Mouse (Mus musculus) intestine, embryonic 14.5 days (tissue): ENCODE results near the gene Gas2l1. TPM values are rescaled to one million over a fixed set of nuclear protein-coding genes. Genes with fewer than 3 reads are reported as not detected.

Experiments
- ATAC-seq: fragments of 200-750 bp; cut with Nextera tagmentation; replicated peaks from 2 replicates; pipeline ENCODE4 v1.8.0; 2017; ENCODE audit warnings: low read depth, moderate number of reproducible peaks, moderate TSS enrichment, moderate library complexity; ENCODE audit not compliant: low FRiP score, low TSS enrichment
- DNase-seq: peaks from one replicate; pipeline ENCODE4 v3.0.0-alpha.2; 2018; ENCODE audit warnings: low spot score
- H3K27ac ChIP-seq: fragments of 300-500 bp; sonication (generic); 2 replicates; pipeline ENCODE4 v1.5.1; 2014; ENCODE audit warnings: low read depth, mild to moderate bottlenecking, control low read depth
- H3K27me3 ChIP-seq: fragments of 300-500 bp; sonication (generic); replicated peaks from 2 replicates; pipeline ENCODE4 v1.6.1; 2014; ENCODE audit warnings: low read length, control low read depth; ENCODE audit not compliant: control insufficient read depth, insufficient read depth
- H3K36me3 ChIP-seq: fragments of 300-500 bp; sonication (generic); 2 replicates; pipeline ENCODE4 v1.6.1; 2014; ENCODE audit warnings: low read length, control low read depth; ENCODE audit not compliant: control insufficient read depth, insufficient read depth
- H3K4me1 ChIP-seq: fragments of 300-500 bp; sonication (generic); replicated peaks from 2 replicates; pipeline ENCODE4 v1.6.1; 2014; ENCODE audit warnings: low read length, control low read depth, mixed read lengths; ENCODE audit not compliant: control insufficient read depth, insufficient read depth
- H3K4me2 ChIP-seq: fragments of 300-500 bp; sonication (generic); 2 replicates; pipeline ENCODE4 v1.6.1; 2014; ENCODE audit warnings: low read length
- H3K4me3 ChIP-seq: fragments of 300-500 bp; sonication (generic); 2 replicates; pipeline ENCODE4 v1.5.1; 2014; ENCODE audit warnings: low read depth, low read length, control low read depth, mixed read lengths
- H3K9ac ChIP-seq: fragments of 300-500 bp; sonication (generic); 2 replicates; pipeline ENCODE4 v1.6.1; 2014; ENCODE audit warnings: mild to moderate bottlenecking, low read length
- H3K9me3 ChIP-seq: fragments of 300-500 bp; sonication (generic); 2 replicates; pipeline ENCODE4 v1.6.1; 2016; ENCODE audit warnings: low read length, control low read depth; ENCODE audit not compliant: control insufficient read depth
- WGBS: fragments of 180-500 bp; shearing (Covaris S2); extraction: QIAGEN DNeasy Blood & Tissue Kit; methylation state at CpG from one replicate; pipeline ENCODE4 v1.1.7; 2014; 5-methylcytosine and 5-hydroxymethylcytosine counted together
- polyA plus RNA-seq: library from polyadenylated mRNA; unstranded; fragments of >200 nt; fragmentation: Nextera tagmentation; extraction: Ambion mirVana; gene quantifications from 2 replicates; pipeline ENCODE4 v1.2.1, GENCODE M21; 2014

Gene Gas2l1
- 27.4 and 29.3 TPM in 2 replicates for polyA plus RNA-seq

GRCm38 (mm10) chr11:5065056-5065821, at the start of gene Gas2l1:
TSS of gene Gas2l1 (minus strand) at chr11:5065327.
- Histone ChIP-seq H3K9ac (peak within 1 kb of the TSS; percentile 63), H3K9me3 (no peaks in the 10 kb centered on the region), H3K4me2 (peak within 1 kb of the TSS; percentile 93), H3K27ac (peak within 1 kb of the TSS; percentile 49; the same call in 1 of the 2 replicates), H3K4me1 (peaks cover 22% of the 10 kb centered on the region), H3K36me3 (peaks cover 25% of the 10 kb centered on the region), H3K4me3 (peak within 1 kb of the TSS; percentile 56), H3K27me3 (peaks cover 35% of the 10 kb centered on the region)
- ATAC-seq (peak; percentile 76), DNase-seq (peak; percentile 96)
- under 1% methylated on average over 42 of the region's 50 CpGs for WGBS

- H3K4me1 ChIP-seq = no peaks in the 10 kb centered on the region
- H3K36me3 ChIP-seq = 0 out of 2 replicates have a peak, but pooled peaks cover 4% of the 10 kb centered on the region
- DNase-seq = no peak
- no peak overlapping the region for H3K4me2 ChIP-seq
- H3K4me3 ChIP-seq = no peak overlapping the region
- no peaks in the 10 kb centered on the region for H3K27me3 ChIP-seq
- H3K9ac ChIP-seq = no peak overlapping the region
- H3K9me3 ChIP-seq = no peaks in the 10 kb centered on the region
- no peak for ATAC-seq
- H3K27ac ChIP-seq = no peak overlapping the region
- WGBS = 80% methylated on average over 7 of the region's 7 CpGs
These were observed 48.5 kb upstream of the Gas2l1 start for GRCm38 (mm10) chr11:5113645-5114044.

- Histone ChIP-seq H3K4me1 (no peaks in the 10 kb centered on the region), H3K4me2 (no peak overlapping the region), H3K27ac (no peak overlapping the region), H3K9me3 (no peaks in the 10 kb centered on the region), H3K36me3 (peaks cover 11% of the 10 kb centered on the region), H3K4me3 (no peak overlapping the region), H3K27me3 (no peaks in the 10 kb centered on the region), H3K9ac (no peak overlapping the region)
- 67% methylated on average over 8 of the region's 8 CpGs for WGBS
- ATAC-seq (no peak), DNase-seq (no peak)
These were observed 44.3 kb upstream of the Gas2l1 start for GRCm38 (mm10) chr11:5109441-5109840.

GRCm38 (mm10) chr11:5103986-5104509, 38.9 kb upstream of the Gas2l1 start:
- Histone ChIP-seq H3K27me3 (no peaks in the 10 kb centered on the region), H3K27ac (no peak overlapping the region), H3K4me1 (peaks cover 10% of the 10 kb centered on the region), H3K4me3 (no peak overlapping the region), H3K36me3 (peaks cover 22% of the 10 kb centered on the region), H3K9me3 (no peaks in the 10 kb centered on the region), H3K9ac (no peak overlapping the region), H3K4me2 (no peak overlapping the region)
- WGBS = 90% methylated on average over 4 of the region's 4 CpGs
- ATAC-seq (no peak), DNase-seq (no peak)

GRCm38 (mm10) chr11:5102384-5102783, 37.3 kb upstream of the Gas2l1 start:
- H3K27ac ChIP-seq = no peak overlapping the region

GRCm38 (mm10) chr11:5101641-5102040, 36.5 kb upstream of the Gas2l1 start:
- no peak overlapping the region for H3K27ac ChIP-seq
- DNase-seq (no peak), ATAC-seq (no peak)
- no peak overlapping the region for H3K9ac ChIP-seq
- H3K4me3 ChIP-seq = no peak overlapping the region
- H3K36me3 ChIP-seq = peaks cover 22% of the 10 kb centered on the region
- H3K27me3 ChIP-seq = no peaks in the 10 kb centered on the region
- H3K4me2 ChIP-seq = no peak overlapping the region
- peaks cover 19% of the 10 kb centered on the region for H3K4me1 ChIP-seq
- 81% methylated on average over 6 of the region's 6 CpGs for WGBS
- H3K9me3 ChIP-seq = no peaks in the 10 kb centered on the region

More at GRCm38 (mm10) chr11:5102384-5102783, 37.3 kb upstream of the Gas2l1 start:
- H3K9me3 ChIP-seq = no peaks in the 10 kb centered on the region
- H3K36me3 ChIP-seq = peaks cover 22% of the 10 kb centered on the region
- H3K4me1 ChIP-seq = peaks cover 12% of the 10 kb centered on the region
- ATAC-seq (no peak), DNase-seq (no peak)
- no peak overlapping the region for H3K4me3 ChIP-seq
- no peaks in the 10 kb centered on the region for H3K27me3 ChIP-seq
- H3K9ac ChIP-seq = no peak overlapping the region
- 92% methylated on average over 7 of the region's 7 CpGs for WGBS
- H3K4me2 ChIP-seq = no peak overlapping the region

GRCm38 (mm10) chr11:5100801-5101200, 35.7 kb upstream of the Gas2l1 start:
- H3K9ac ChIP-seq = no peak overlapping the region
- H3K4me3 ChIP-seq = peak overlapping the region; percentile 99; the same call in 1 of the 2 replicates
- DNase-seq (no peak), ATAC-seq (no peak)
- H3K27me3 ChIP-seq = no peaks in the 10 kb centered on the region
- H3K36me3 ChIP-seq = peaks cover 22% of the 10 kb centered on the region
- peak overlapping the region; percentile 93 for H3K4me2 ChIP-seq
- WGBS = 43% methylated on average over 5 of the region's 5 CpGs
- H3K9me3 ChIP-seq = no peaks in the 10 kb centered on the region
- peaks cover 25% of the 10 kb centered on the region for H3K4me1 ChIP-seq
- H3K27ac ChIP-seq = no peak overlapping the region

GRCm38 (mm10) chr11:5100283-5100682, 35.2 kb upstream of the Gas2l1 start:
- peak overlapping the region; percentile 93 for H3K4me2 ChIP-seq
- H3K27me3 ChIP-seq = no peaks in the 10 kb centered on the region
- no peak for DNase-seq
- H3K4me3 ChIP-seq = peak overlapping the region; percentile 99
- ATAC-seq = no peak
- WGBS = under 1% methylated on average over 7 of the region's 7 CpGs
- peaks cover 25% of the 10 kb centered on the region for H3K4me1 ChIP-seq
- H3K9me3 ChIP-seq = no peaks in the 10 kb centered on the region
- H3K36me3 ChIP-seq = peaks cover 19% of the 10 kb centered on the region
- H3K27ac ChIP-seq = peak overlapping the region; percentile 99
- peak overlapping the region; percentile 100 for H3K9ac ChIP-seq
